Mouse (Mus musculus) right cerebral cortex, postnatal 36 days (tissue): ENCODE measurements around the gene Edn3.

ENCODE experiments used
- DNase-seq, 2 experiments: peaks; one replicate each; pipeline ENCODE4 v3.0.0; 2022; ENCODE audit warnings: low spot score in 2 of 2, mixed read lengths in 1 of 2

Gene Edn3

DNA sequence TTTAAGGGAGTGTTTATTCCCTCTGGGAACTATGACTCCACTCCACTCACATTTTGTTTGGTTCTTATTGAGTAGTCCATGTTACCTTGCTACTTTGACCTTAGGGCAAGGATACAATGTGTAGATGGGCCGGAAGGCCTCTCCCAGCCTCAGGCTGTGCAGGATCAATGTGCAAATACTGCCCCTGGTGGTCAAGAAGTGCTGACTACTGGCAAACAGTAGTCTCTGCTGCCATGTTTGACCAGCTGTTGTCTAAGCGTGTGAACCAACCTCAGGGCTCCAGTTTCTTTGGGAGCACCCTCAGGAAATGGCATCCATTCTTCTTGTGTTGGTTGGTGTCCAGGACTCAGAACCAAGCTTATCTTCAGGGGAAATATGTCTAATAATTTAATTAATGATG lies 36.6 kb downstream of the Edn3 start:
- no peak for DNase-seq

DNA sequence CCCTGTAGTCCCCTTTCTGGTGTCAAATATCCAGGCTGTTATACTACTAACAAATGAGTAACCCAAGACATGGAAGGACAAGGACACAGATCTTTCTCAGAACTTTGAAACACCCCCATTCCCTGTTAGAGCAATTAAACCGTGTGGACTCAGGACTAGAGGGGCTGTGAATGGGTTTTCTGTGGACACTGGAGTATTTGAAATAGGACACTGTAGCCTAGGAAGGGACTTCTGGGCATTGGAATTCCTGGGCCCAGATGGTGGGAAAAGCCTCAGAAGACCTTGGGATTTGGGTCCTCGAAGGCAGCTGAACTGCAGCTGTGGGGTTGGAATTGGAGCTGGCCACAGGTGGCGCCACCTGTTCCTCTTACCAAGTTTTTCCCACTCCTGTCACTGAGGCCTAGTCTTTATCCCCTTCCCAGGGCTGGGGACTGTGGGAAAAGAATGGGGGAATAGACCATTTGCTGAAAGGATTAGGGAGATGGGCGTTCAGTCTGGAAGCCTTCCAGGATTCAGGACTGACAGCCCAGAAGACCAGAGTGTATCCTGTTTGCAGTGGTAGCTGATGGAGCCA lies 37.2 kb downstream of the Edn3 start:
- no peak for DNase-seq

DNA sequence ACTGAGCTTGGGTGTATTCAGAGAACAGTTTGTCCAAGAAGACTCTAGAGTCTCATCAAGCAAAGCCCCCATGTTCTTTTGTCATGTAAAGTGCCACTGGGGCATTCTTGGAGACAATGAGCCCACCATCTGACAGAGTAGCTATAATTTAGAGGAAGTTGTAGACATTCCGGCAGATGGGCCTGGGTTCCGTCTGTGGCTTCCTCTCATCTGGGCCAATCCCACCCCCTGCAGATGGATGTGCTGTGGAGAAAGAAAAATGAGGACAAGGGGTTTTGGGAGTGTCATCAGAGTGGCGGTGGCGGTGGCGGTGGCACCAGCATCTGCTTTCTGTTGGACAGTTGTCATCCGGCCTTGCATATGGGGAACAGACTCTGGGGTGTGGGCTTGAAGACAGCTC lies 42.0 kb downstream of the Edn3 start:
- DNase-seq, result no peak

DNA sequence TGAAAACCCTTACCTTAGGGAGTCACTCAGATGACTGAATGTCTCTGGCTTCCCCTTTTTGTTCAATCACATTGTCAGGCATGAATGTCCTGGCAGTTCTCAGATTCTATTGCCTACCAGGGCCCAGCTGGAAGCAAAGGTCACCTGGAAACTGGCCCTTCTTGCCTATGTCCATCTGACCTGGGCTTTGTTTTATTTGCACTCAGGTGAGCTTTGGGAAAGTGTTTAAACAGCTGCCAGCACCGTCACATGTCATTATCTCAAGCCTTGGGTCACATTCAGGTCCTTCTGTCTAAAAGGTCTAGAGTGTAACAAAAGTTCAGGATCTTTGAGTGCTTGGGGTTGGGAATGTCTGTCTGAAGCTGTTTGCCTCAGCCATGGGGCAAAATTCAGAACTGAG lies 43.2 kb downstream of the Edn3 start:
- DNase-seq, result no peak

DNA sequence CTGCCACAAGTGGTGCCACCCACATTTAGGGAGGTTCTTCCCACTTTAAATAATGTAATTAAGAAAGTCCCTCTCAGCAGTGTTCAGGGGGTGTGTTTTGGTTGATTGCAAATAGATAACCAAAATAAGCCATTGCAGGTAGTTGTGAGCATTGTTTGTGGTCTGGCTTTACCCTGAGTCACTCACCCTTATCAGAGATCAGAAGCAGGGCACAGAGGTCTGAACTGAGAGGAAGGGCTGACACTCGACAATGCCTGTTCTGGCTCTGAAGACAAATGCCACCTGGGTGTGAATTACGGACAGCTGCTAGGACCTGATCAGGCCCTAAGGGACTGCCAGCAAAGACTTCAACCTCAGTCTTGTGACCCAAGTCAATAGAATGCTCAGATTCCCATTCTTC lies 47.5 kb downstream of the Edn3 start:
- no peak for DNase-seq

DNA sequence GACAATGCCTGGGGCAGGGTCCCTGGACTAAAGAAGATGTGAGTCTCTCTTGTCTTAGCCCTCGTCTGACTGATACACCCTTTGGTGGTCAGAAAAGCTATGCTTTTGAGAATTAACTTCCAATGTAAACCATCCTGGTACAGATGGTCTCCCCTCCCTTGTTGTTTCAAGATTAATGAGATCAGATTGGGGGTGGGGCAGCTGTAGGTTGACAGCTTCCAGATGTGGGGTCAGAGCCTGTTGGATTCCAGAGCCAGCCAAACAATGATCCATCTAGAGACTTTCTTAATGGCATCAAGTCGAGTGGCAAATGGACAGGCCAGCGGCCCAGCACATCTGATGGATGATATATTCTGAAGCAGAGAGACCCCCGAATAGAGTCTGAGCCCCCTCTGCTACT lies 48.9 kb downstream of the Edn3 start:
- no peak for DNase-seq

DNA sequence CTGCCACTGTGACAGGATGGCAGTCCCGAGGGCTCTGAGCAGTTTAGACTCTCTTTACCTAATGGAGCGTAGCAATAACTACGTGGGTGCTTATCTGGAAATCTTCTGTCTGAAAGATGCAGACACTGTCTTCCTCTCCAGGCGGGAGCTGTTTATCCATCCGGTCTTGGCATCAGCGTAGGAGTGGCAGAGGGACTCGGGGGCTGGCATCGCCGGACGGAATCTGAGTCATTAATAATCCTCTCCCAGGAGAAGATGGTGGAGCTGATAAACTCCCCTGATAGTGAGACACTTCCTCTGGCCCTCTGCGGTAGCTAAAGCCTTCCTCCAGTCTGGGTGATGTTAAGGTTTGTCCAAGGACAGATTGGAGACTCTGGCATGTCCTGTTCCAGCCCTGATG lies 52.9 kb downstream of the Edn3 start:
- no peak for DNase-seq

DNA sequence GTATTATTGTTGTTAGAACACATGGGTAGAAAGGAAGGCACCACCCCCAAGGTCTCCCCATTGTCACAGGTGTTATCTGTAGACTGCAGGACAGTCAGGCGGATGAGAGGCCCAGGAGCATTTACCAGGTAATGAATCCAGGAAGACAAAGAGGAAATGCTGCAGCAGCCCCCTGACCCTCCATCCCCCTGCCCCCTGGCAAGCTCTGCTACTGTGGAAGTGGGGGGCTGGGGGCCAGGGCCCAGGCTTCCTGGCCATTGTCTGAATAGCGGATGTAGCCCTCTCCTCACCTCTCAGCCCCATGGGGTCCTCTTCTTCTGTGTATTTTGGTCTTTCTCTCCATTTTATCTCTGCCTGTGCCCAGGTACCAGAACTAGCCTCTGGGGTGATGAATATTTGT lies 55.7 kb downstream of the Edn3 start:
- DNase-seq, result no peak

DNA sequence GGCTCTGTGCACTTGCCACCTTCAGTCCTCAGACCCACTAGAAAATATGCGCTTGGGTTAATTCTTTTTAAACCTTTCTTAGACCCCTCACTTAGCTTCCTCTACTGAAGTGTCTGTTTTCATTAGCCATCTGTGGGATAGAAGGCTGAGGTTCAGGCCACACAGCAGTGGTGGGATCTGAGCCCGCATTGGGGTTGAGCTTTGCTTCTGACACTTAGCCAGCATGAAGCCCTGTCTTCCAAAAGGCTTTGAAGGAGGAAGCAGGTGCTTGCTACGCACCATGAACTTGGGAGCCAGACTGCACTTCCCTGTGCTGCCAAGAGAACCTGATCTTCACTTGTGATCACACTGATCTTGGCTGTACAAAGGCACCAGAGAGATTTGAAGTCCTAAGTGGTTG lies 59.9 kb downstream of the Edn3 start:
- DNase-seq, result no peak

DNA sequence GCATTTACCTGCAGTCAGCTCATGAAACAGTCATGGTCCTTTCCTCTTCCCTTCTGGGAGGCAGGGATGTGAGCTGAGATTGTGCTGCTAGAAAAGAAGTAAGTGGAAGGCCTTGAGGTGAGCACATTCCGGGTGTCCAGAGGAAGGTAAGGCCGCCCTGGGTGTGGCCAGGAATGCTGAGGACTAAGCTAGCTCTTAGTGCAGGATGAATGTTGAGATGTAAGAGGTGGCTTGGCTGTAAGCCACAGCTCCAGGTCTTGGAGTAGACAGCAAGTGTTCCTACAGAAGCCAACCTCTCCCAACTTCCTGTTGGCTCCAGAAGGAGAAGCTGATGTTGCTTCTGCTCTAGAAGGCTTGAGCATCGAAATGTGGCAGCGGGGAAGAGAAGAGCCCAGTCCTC lies 67.4 kb downstream of the Edn3 start:
- no peak for DNase-seq

DNA sequence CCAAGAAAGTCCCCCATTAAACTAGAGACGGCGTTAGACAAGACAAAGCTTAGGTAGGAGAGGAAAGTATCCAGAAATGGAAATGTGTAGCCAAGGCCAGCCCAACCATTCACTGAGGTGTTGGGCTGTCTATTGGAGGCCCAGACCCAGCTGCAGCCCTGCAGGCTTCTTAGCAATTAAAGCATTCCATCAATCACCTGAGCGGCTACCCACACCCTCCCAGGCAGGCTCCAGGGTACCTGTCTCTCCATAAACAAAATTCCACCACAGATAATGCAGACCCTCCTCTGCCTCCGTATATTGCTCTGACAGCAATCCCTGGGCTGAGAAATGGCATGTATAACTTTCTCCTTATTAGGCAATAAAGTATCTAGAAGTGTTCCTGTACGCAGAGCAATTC lies 73.2 kb downstream of the Edn3 start:
- no peak for DNase-seq
